Mouse (Mus musculus) erythroblast, adult 5-6 weeks (primary cell): ENCODE results near the gene Zbtb40. TPM values are rescaled to one million over a fixed set of nuclear protein-coding genes. Genes with fewer than 3 reads are reported as not detected.
A peak's percentile ranks its signal among the peaks of the same experiment; 100 is the strongest.

Source experiments
- ATAC-seq: replicated peaks from 2 replicates; pipeline ENCODE4 v1.8.0; 2016; ENCODE audit warnings: moderate number of reproducible peaks, mild to moderate bottlenecking, moderate TSS enrichment, inconsistent platforms; ENCODE audit not compliant: poor library complexity, low FRiP score, severe bottlenecking
- total RNA-seq, 2 experiments: library from RNA; stranded (forward) in 1 of 2; stranded (reverse) in 1 of 2; fragments of 150-400 nt in 1 of 2; fragments of 200-764, 138-1000 nt in 1 of 2; gene quantifications; 2 replicates each; pipeline versions ENCODE4 v1.2.3 to v1.2.4; 2015 to 2017; ENCODE audit warnings: low replicate concordance in 2 of 2

Gene Zbtb40
- total RNA-seq, 2 experiments from 2014 or later = 0.58 to 4.4 TPM

GRCm38 (mm10) chr4:136981993-136982695 lies 66.5 kb downstream of the Zbtb40 start:
- no peak for ATAC-seq

- ATAC-seq = no peak
Measured at GRCm38 (mm10) chr4:136981347-136981746, 67.3 kb downstream of the Zbtb40 start.

- ATAC-seq = no peak
Measured at GRCm38 (mm10) chr4:136980921-136981320, 67.7 kb downstream of the Zbtb40 start.

- no peak for ATAC-seq
Measured at GRCm38 (mm10) chr4:136977244-136977643, 71.4 kb downstream of the Zbtb40 start.

- ATAC-seq = 0 out of 2 replicates have a peak, but pooled peaks have one; percentile 50
Measured at GRCm38 (mm10) chr4:136970939-136971338, 77.7 kb downstream of the Zbtb40 start.

- no peak for ATAC-seq
Measured at GRCm38 (mm10) chr4:136969503-136970276, 78.9 kb downstream of the Zbtb40 start.

GRCm38 (mm10) chr4:136969096-136969495 lies 79.5 kb downstream of the Zbtb40 start:
- ATAC-seq = no peak

- ATAC-seq = no peak
Measured at GRCm38 (mm10) chr4:136967511-136967910, 81.1 kb downstream of the Zbtb40 start.

- ATAC-seq = no peak
Measured at GRCm38 (mm10) chr4:136966493-136967390, 81.9 kb downstream of the Zbtb40 start.

- ATAC-seq = no peak
Measured at GRCm38 (mm10) chr4:136964990-136965421, 83.6 kb downstream of the Zbtb40 start.

- no peak for ATAC-seq
Measured at GRCm38 (mm10) chr4:136962447-136962846, 86.2 kb downstream of the Zbtb40 start.

GRCm38 (mm10) chr4:136961642-136962285 lies 86.8 kb downstream of the Zbtb40 start:
- no peak for ATAC-seq

GRCm38 (mm10) chr4:136960581-136960980 lies 88.0 kb downstream of the Zbtb40 start:
- no peak for ATAC-seq

- ATAC-seq = no peak
Measured at GRCm38 (mm10) chr4:136960068-136960467, 88.5 kb downstream of the Zbtb40 start.

- ATAC-seq = no peak
Measured at GRCm38 (mm10) chr4:136956751-136957446, 91.7 kb downstream of the Zbtb40 start, which contains the start of gene Epha8. TSS of gene Epha8 (minus strand) at chr4:136956816.

GRCm38 (mm10) chr4:136954562-136954961 lies 94.0 kb downstream of the Zbtb40 start:
- ATAC-seq = no peak

- no peak for ATAC-seq
Measured at GRCm38 (mm10) chr4:136949266-136949989, 99.2 kb downstream of the Zbtb40 start.

GRCm38 (mm10) chr4:136945397-136945796 lies 103.2 kb downstream of the Zbtb40 start:
- ATAC-seq = no peak
